Mouse (Mus musculus) CH12.LX (cell line): Measurements from ENCODE around the gene Hoxa10. TPM values are rescaled to one million over a fixed set of nuclear protein-coding genes. Genes with fewer than 3 reads are reported as not detected.

ENCODE experiments used
- DNase-seq: peaks from one replicate; pipeline ENCODE4 v3.0.0-alpha.2; 2013; ENCODE audit errors: extremely low read depth
- H3K27ac ChIP-seq: 2 replicates; pipeline ENCODE4 v1.5.1; 2012; ENCODE audit warnings: low read depth, mild to moderate bottlenecking, control low read depth, moderate library complexity; ENCODE audit not compliant: insufficient read depth
- H3K27me3 ChIP-seq: replicated peaks from 2 replicates; pipeline ENCODE3; 2012; ENCODE audit warnings: inconsistent platforms
- H3K36me3 ChIP-seq, 2 experiments: replicated peaks in 1 of 2; 2 replicates each; pipeline versions ENCODE3 to v1.6.1; 2012; ENCODE audit warnings: inconsistent platforms in 1 of 2, low read length in 1 of 2, mild to moderate bottlenecking in 1 of 2, mixed read lengths in 1 of 2, moderate library complexity in 1 of 2; ENCODE audit not compliant: control insufficient read depth in 1 of 2, insufficient read depth in 1 of 2
- H3K4me1 ChIP-seq, 2 experiments: 2 replicates each; pipeline ENCODE4 v1.6.1; 2012; ENCODE audit warnings: inconsistent platforms in 1 of 2, moderate library complexity in 1 of 2; ENCODE audit not compliant: insufficient read depth in 2 of 2, control insufficient read depth in 1 of 2
- H3K4me2 ChIP-seq: 2 replicates; pipeline ENCODE4 v1.6.1; 2012; ENCODE audit warnings: low read depth, mild to moderate bottlenecking, control low read depth; ENCODE audit not compliant: poor library complexity, insufficient read depth, severe bottlenecking
- H3K4me3 ChIP-seq, 3 experiments: fragments of 150-350 bp in 1 of 3; sonication (generic) in 1 of 3; replicated peaks in 1 of 3; 2 replicates each; pipeline versions ENCODE3 to v1.5.1; 2011 to 2012; ENCODE audit warnings: low read depth in 2 of 3, low read length in 2 of 3, mild to moderate bottlenecking in 2 of 3, moderate library complexity in 2 of 3, control low read depth in 1 of 3, improper control_type of control experiment in 1 of 3, inconsistent platforms in 1 of 3, mixed read lengths in 1 of 3; ENCODE audit not compliant: poor library complexity in 1 of 3
- H3K79me2 ChIP-seq: replicated peaks from 2 replicates; pipeline ENCODE4 v1.6.1; 2012; ENCODE audit warnings: mild to moderate bottlenecking, moderate library complexity; ENCODE audit not compliant: control insufficient read depth, poor library complexity, insufficient read depth, severe bottlenecking; ENCODE audit errors: extremely low read depth
- H3K9ac ChIP-seq: 2 replicates; pipeline ENCODE4 v1.6.1; 2012; ENCODE audit warnings: low read depth, mild to moderate bottlenecking, control low read depth, moderate library complexity; ENCODE audit not compliant: insufficient read depth
- H3K9me3 ChIP-seq: replicated peaks from 2 replicates; pipeline ENCODE3; 2012; ENCODE audit warnings: low read length, inconsistent platforms, mixed read lengths
- BHLHE40 ChIP-seq: IDR thresholded peaks from 2 replicates; pipeline ENCODE4 v1.6.1; 2011; ENCODE audit warnings: mild to moderate bottlenecking, low read depth, low read length, improper control_type of control experiment
- CHD1 ChIP-seq: IDR thresholded peaks from 2 replicates; pipeline ENCODE4 v1.6.1; 2012; ENCODE audit warnings: low read depth, low read length, improper control_type of control experiment, inconsistent platforms
- CHD2 ChIP-seq: IDR thresholded peaks from 2 replicates; pipeline ENCODE4 v1.6.1; 2011; ENCODE audit warnings: low read length, improper control_type of control experiment
- CTCF ChIP-seq, 2 experiments: IDR thresholded peaks in 1 of 2; conservative IDR thresholded peaks in 1 of 2; 2 replicates each; pipeline ENCODE4 v1.5.1; 2011 to 2012; ENCODE audit warnings: low read depth in 2 of 2, low read length in 2 of 2, improper control_type of control experiment in 1 of 2, inconsistent platforms in 1 of 2, mild to moderate bottlenecking in 1 of 2, moderate library complexity in 1 of 2
- ELF1 ChIP-seq: IDR thresholded peaks from 2 replicates; pipeline ENCODE4 v1.6.1; 2014; ENCODE audit warnings: low read depth, mild to moderate bottlenecking, inconsistent platforms, low read length, improper control_type of control experiment
- ETS1 ChIP-seq: conservative IDR thresholded peaks from 2 replicates; pipeline ENCODE4 v1.6.1; 2012; ENCODE audit warnings: low read depth, mild to moderate bottlenecking, inconsistent platforms, low read length, improper control_type of control experiment, moderate library complexity
- GABPA ChIP-seq: IDR thresholded peaks from 2 replicates; pipeline ENCODE4 v1.6.1; 2012; ENCODE audit warnings: low read depth, low read length, improper control_type of control experiment, inconsistent platforms; ENCODE audit not compliant: insufficient replicate concordance
- IRF4 ChIP-seq: IDR thresholded peaks from 2 replicates; pipeline ENCODE4 v1.6.1; 2014; ENCODE audit warnings: low read depth, mild to moderate bottlenecking, inconsistent platforms, low read length, improper control_type of control experiment
- JUND ChIP-seq: conservative IDR thresholded peaks from 2 replicates; pipeline ENCODE4 v1.6.1; 2011; ENCODE audit warnings: low read depth, low read length, improper control_type of control experiment
- MAFK ChIP-seq: IDR thresholded peaks from 2 replicates; pipeline ENCODE4 v1.6.1; 2011; ENCODE audit warnings: low read length, improper control_type of control experiment; ENCODE audit not compliant: insufficient replicate concordance
- MAX ChIP-seq: IDR thresholded peaks from 2 replicates; pipeline ENCODE4 v1.6.1; 2011; ENCODE audit warnings: low read length, improper control_type of control experiment
- MAZ ChIP-seq: IDR thresholded peaks from 2 replicates; pipeline ENCODE4 v1.6.1; 2012; ENCODE audit warnings: low read depth, mild to moderate bottlenecking, inconsistent platforms, low read length, improper control_type of control experiment, moderate library complexity
- MEF2A ChIP-seq: IDR thresholded peaks from 2 replicates; pipeline ENCODE4 v1.6.1; 2014; ENCODE audit warnings: low read depth, mild to moderate bottlenecking, inconsistent platforms, low read length, improper control_type of control experiment, borderline replicate concordance
- NELFE ChIP-seq: IDR thresholded peaks from 2 replicates; pipeline ENCODE4 v1.6.1; 2011; ENCODE audit warnings: low read depth, low read length, improper control_type of control experiment
- NRF1 ChIP-seq: IDR thresholded peaks from 2 replicates; pipeline ENCODE4 v1.6.1; 2014; ENCODE audit warnings: low read depth, mild to moderate bottlenecking, inconsistent platforms, low read length, improper control_type of control experiment, moderate library complexity
- POLR2A ChIP-seq: IDR thresholded peaks from 2 replicates; pipeline ENCODE4 v1.6.1; 2011; ENCODE audit warnings: low read depth, mild to moderate bottlenecking, improper control_type of control experiment, low read length
- POLR2AphosphoS2 ChIP-seq: IDR thresholded peaks from 2 replicates; pipeline ENCODE4 v1.6.1; 2011; ENCODE audit warnings: low read depth, low read length, improper control_type of control experiment
- RCOR1 ChIP-seq: conservative IDR thresholded peaks from 2 replicates; pipeline ENCODE4 v1.6.1; 2012; ENCODE audit warnings: low read depth, mild to moderate bottlenecking, inconsistent platforms, low read length, improper control_type of control experiment
- SIN3A ChIP-seq: IDR thresholded peaks from 2 replicates; pipeline ENCODE4 v1.6.1; 2012; ENCODE audit warnings: low read length, improper control_type of control experiment, inconsistent platforms
- SMC3 ChIP-seq: IDR thresholded peaks from 2 replicates; pipeline ENCODE4 v1.6.1; 2011; ENCODE audit warnings: low read depth, low read length, improper control_type of control experiment
- TCF12 ChIP-seq: IDR thresholded peaks from 2 replicates; pipeline ENCODE4 v1.6.1; 2014; ENCODE audit warnings: low read depth, mild to moderate bottlenecking, inconsistent platforms, low read length, improper control_type of control experiment
- UBTF ChIP-seq: IDR thresholded peaks from 2 replicates; pipeline ENCODE4 v1.6.1; 2012; ENCODE audit warnings: low read depth, mild to moderate bottlenecking, inconsistent platforms, low read length, improper control_type of control experiment, moderate library complexity
- ZC3H11A ChIP-seq: IDR thresholded peaks from 2 replicates; pipeline ENCODE4 v1.6.1; 2012; ENCODE audit warnings: low read depth, mild to moderate bottlenecking, inconsistent platforms, low read length, improper control_type of control experiment
- ZMIZ1 ChIP-seq: IDR thresholded peaks from 2 replicates; pipeline ENCODE4 v1.6.1; 2012; ENCODE audit warnings: low read depth, mild to moderate bottlenecking, inconsistent platforms, low read length, improper control_type of control experiment
- ZNF384 ChIP-seq: IDR thresholded peaks from 2 replicates; pipeline ENCODE4 v1.6.1; 2012; ENCODE audit warnings: low read depth, low read length, improper control_type of control experiment, inconsistent platforms
- dilution Hi-C: fragments of 300-500 bp; cut with MboI; formaldehyde crosslinking; loops from 2 replicates; pipeline ENCODE4 v1.14.3; 2020; ENCODE audit warnings: low sequenced_read_pairs; ENCODE audit not compliant: extremely low pct_unique_long_range_greater_than_20kb, extremely low pct_ligation_motif_present
- in situ Hi-C: fragments of 300-500 bp; cut with MboI; formaldehyde crosslinking; loops from 3 replicates; pipeline ENCODE4 v1.14.3; 2019; ENCODE audit warnings: low sequenced_read_pairs, low pct_ligation_motif_present, low pct_unique_long_range_greater_than_20kb, mixed read lengths
- polyA plus RNA-seq: library from polyadenylated mRNA; unstranded; fragments of >175 nt; gene quantifications from 2 replicates; pipeline ENCODE4 v1.2.1, GENCODE M21; 2012; ENCODE audit warnings: low read depth; ENCODE audit not compliant: insufficient read length
- total RNA-seq, 2 experiments: library from RNA; depleted of rRNA; stranded (reverse); fragments of 300-350 nt in 1 of 2; fragments of >200 nt in 1 of 2; gene quantifications; 2 replicates each; pipeline ENCODE4 v1.2.3; 2012 to 2014

Gene Hoxa10
- total and polyA plus RNA-seq, 3 experiments = 5.2 to 14.5 (median 14.3) TPM

DNA sequence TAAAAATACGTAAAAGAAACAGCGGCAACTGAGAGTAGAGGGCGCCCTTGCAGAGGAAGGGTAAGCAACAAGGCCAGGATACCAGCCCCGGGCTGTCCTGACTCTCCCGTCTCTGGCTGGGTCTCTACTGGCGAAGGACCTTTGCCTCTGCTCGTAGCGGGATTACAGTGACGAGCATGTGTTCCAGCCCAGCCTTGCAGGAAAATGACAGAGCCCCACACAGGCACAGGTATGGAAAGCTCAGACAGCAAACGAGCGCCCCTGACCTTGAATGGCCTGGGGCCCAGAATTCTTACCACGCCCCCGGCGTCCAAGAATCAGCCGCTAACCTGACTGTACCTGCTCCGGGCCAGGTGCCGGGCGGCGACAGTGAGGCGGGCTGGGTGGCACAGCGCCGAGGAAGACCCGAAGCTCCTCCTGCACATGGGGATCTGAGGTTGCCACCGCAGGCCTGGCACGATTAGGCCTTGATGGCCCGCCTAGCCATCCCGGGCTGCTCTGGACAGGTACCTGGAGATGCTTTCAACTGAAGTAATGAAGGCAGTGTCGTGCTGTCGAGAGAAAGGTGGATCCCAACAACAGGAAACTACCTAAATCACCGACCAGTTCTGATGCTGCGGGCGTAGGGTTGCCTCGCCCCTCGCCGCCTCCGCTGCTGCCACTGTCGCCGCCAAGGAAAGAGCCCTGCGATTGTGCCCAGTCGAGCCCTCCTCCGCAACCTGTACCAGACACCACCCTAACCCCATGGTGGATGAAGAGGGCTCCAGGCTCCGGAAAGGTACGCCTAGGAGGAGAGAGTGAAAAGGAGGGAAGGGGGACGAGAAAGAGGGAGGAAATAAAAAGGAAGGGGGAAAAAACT is 10.9 kb downstream of the Hoxa10 start:
- H3K27ac ChIP-seq = no peak overlapping the region
- dilution Hi-C loops = no loop called here
- H3K9ac ChIP-seq = no peak overlapping the region
- no peaks in the 10 kb centered on the region for H3K4me1 ChIP-seq
- no peak overlapping the region for H3K4me3 ChIP-seq
- peaks cover 53% of the 10 kb centered on the region for H3K9me3 ChIP-seq
- TF ChIP-seq ELF1 (no peak), SMC3 (no peak), MAX (no peak), POLR2AphosphoS2 (no peak), NRF1 (no peak), POLR2A (no peak), MAZ (no peak), ETS1 (no peak), JUND (no peak), BHLHE40 (no peak), CHD2 (no peak), SIN3A (no peak), IRF4 (no peak)
- TF ChIP-seq, all 38 proteins: peak for 0
- Histone ChIP-seq H3K4me2 (no peak overlapping the region), H3K79me2 (no peaks in the 10 kb centered on the region), H3K27me3 (no peaks in the 10 kb centered on the region), H3K36me3 (peaks cover 11 to 63% of the 10 kb centered on the region in 2 experiments)
- in situ Hi-C loops = loop anchor here (10.0 kb wide), 2 partner anchors 645 to 1015 kb away; no protein-coding TSS in a partner anchor
- no peak for DNase-seq

DNA sequence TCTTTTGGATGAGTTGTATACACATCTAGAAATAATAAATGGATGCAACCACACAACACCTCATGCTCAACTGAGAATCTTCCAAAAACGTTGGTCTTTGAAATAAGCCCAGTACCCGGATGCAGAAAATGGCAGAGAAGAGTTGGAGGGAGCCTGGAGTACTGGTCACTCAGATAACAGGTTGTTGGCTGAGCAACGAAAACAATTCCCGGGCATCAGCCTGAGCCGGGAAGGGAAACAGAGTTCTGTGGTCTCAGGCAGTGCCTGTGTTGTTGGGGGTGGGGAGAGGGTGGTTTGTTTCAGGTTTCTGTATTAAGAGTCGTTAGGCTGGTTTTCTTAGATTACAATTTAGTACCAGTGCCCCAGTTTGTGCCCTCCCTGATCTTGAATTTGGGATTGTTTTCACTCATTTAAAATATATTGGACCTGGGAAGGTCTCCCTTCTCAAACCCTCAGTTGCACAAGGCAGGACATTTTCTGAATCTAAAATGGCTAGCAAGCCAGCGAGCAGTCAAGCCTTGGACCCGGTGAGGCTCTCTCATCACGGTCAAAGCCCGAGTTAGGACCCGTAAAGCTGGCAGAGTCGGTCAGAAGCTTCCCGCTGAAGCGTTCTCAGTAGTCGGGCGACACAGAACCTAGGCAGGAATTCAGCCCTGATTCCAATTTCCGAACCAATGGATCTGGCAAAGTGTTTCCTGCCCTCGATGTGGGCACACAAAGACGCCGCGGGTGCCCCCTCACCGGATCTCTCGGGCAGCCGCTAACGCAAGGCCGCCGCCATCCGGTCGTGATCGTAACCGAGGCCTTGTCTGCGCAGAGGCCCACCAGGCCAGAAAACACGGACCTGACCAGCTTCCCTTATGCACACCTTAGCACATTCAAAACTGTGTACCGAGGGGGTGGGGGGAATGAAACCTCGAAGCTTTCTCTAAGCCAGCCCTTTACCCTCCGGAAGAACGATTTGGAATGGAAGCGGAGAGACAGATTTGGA is 11.9 kb downstream of the Hoxa10 start:
- dilution Hi-C loops = no loop called here
- Histone ChIP-seq H3K9me3 (peaks cover 43% of the 10 kb centered on the region), H3K4me2 (no peak overlapping the region), H3K27me3 (no peaks in the 10 kb centered on the region), H3K9ac (no peak overlapping the region), H3K4me3 (no peak overlapping the region), H3K27ac (no peak overlapping the region), H3K4me1 (no peaks in the 10 kb centered on the region), H3K79me2 (no peaks in the 10 kb centered on the region), H3K36me3 (peaks cover 9 to 53% of the 10 kb centered on the region in 2 experiments)
- no peak for DNase-seq
- in situ Hi-C loops = loop anchor here (10.0 kb wide), 2 partner anchors 644 to 1014 kb away; no protein-coding TSS in a partner anchor
- TF ChIP-seq ZNF384 (no peak), NELFE (no peak), GABPA (no peak), ZMIZ1 (no peak), CTCF (conservative IDR thresholded peaks at IDR 0.05 in 1 of 2, IDR thresholded peaks at IDR 0.05 in 1 of 2; ENCODE audit: low read depth in 2 of 2, low read length in 2 of 2) (no peak), SIN3A (no peak), ELF1 (no peak), JUND (no peak), TCF12 (no peak), CHD1 (no peak), RCOR1 (no peak), MAFK (no peak), MAX (no peak), MEF2A (no peak), ZC3H11A (no peak), MAZ (no peak), POLR2A (no peak), NRF1 (no peak), UBTF (no peak)
